Mouse (Mus musculus) CH12.LX (cell line): ENCODE data around the gene Kpna7. TPM values are rescaled to one million over a fixed set of nuclear protein-coding genes. Genes with fewer than 3 reads are reported as not detected.

Experiments
- DNase-seq: peaks from one replicate; pipeline ENCODE4 v3.0.0-alpha.2; 2013; ENCODE audit errors: extremely low read depth
- H3K27ac ChIP-seq: 2 replicates; pipeline ENCODE4 v1.5.1; 2012; ENCODE audit warnings: low read depth, mild to moderate bottlenecking, control low read depth, moderate library complexity; ENCODE audit not compliant: insufficient read depth
- H3K27me3 ChIP-seq: replicated peaks from 2 replicates; pipeline ENCODE3; 2012; ENCODE audit warnings: inconsistent platforms
- H3K36me3 ChIP-seq, 2 experiments: replicated peaks in 1 of 2; 2 replicates each; pipeline versions ENCODE3 to v1.6.1; 2012; ENCODE audit warnings: inconsistent platforms in 1 of 2, low read length in 1 of 2, mild to moderate bottlenecking in 1 of 2, mixed read lengths in 1 of 2, moderate library complexity in 1 of 2; ENCODE audit not compliant: control insufficient read depth in 1 of 2, insufficient read depth in 1 of 2
- H3K4me1 ChIP-seq, 2 experiments: 2 replicates each; pipeline ENCODE4 v1.6.1; 2012; ENCODE audit warnings: inconsistent platforms in 1 of 2, moderate library complexity in 1 of 2; ENCODE audit not compliant: insufficient read depth in 2 of 2, control insufficient read depth in 1 of 2
- H3K4me2 ChIP-seq: 2 replicates; pipeline ENCODE4 v1.6.1; 2012; ENCODE audit warnings: low read depth, mild to moderate bottlenecking, control low read depth; ENCODE audit not compliant: poor library complexity, insufficient read depth, severe bottlenecking
- H3K4me3 ChIP-seq, 3 experiments: fragments of 150-350 bp in 1 of 3; sonication (generic) in 1 of 3; replicated peaks in 1 of 3; 2 replicates each; pipeline versions ENCODE3 to v1.5.1; 2011 to 2012; ENCODE audit warnings: low read depth in 2 of 3, low read length in 2 of 3, mild to moderate bottlenecking in 2 of 3, moderate library complexity in 2 of 3, control low read depth in 1 of 3, improper control_type of control experiment in 1 of 3, inconsistent platforms in 1 of 3, mixed read lengths in 1 of 3; ENCODE audit not compliant: poor library complexity in 1 of 3
- H3K79me2 ChIP-seq: replicated peaks from 2 replicates; pipeline ENCODE4 v1.6.1; 2012; ENCODE audit warnings: mild to moderate bottlenecking, moderate library complexity; ENCODE audit not compliant: control insufficient read depth, poor library complexity, insufficient read depth, severe bottlenecking; ENCODE audit errors: extremely low read depth
- H3K9ac ChIP-seq: 2 replicates; pipeline ENCODE4 v1.6.1; 2012; ENCODE audit warnings: low read depth, mild to moderate bottlenecking, control low read depth, moderate library complexity; ENCODE audit not compliant: insufficient read depth
- H3K9me3 ChIP-seq: replicated peaks from 2 replicates; pipeline ENCODE3; 2012; ENCODE audit warnings: low read length, inconsistent platforms, mixed read lengths
- CHD1 ChIP-seq: IDR thresholded peaks from 2 replicates; pipeline ENCODE4 v1.6.1; 2012; ENCODE audit warnings: low read depth, low read length, improper control_type of control experiment, inconsistent platforms
- CTCF ChIP-seq, 2 experiments: IDR thresholded peaks in 1 of 2; conservative IDR thresholded peaks in 1 of 2; 2 replicates each; pipeline ENCODE4 v1.5.1; 2011 to 2012; ENCODE audit warnings: low read depth in 2 of 2, low read length in 2 of 2, improper control_type of control experiment in 1 of 2, inconsistent platforms in 1 of 2, mild to moderate bottlenecking in 1 of 2, moderate library complexity in 1 of 2
- ELF1 ChIP-seq: IDR thresholded peaks from 2 replicates; pipeline ENCODE4 v1.6.1; 2014; ENCODE audit warnings: low read depth, mild to moderate bottlenecking, inconsistent platforms, low read length, improper control_type of control experiment
- IRF4 ChIP-seq: IDR thresholded peaks from 2 replicates; pipeline ENCODE4 v1.6.1; 2014; ENCODE audit warnings: low read depth, mild to moderate bottlenecking, inconsistent platforms, low read length, improper control_type of control experiment
- JUND ChIP-seq: conservative IDR thresholded peaks from 2 replicates; pipeline ENCODE4 v1.6.1; 2011; ENCODE audit warnings: low read depth, low read length, improper control_type of control experiment
- MAX ChIP-seq: IDR thresholded peaks from 2 replicates; pipeline ENCODE4 v1.6.1; 2011; ENCODE audit warnings: low read length, improper control_type of control experiment
- MXI1 ChIP-seq: IDR thresholded peaks from 2 replicates; pipeline ENCODE4 v1.6.1; 2011; ENCODE audit warnings: mild to moderate bottlenecking, low read depth, low read length, improper control_type of control experiment
- PAX5 ChIP-seq: IDR thresholded peaks from 2 replicates; pipeline ENCODE4 v1.6.1; 2012; ENCODE audit warnings: low read length, inconsistent platforms, mixed read lengths
- POLR2A ChIP-seq: IDR thresholded peaks from 2 replicates; pipeline ENCODE4 v1.6.1; 2011; ENCODE audit warnings: low read depth, mild to moderate bottlenecking, improper control_type of control experiment, low read length
- POLR2AphosphoS2 ChIP-seq: IDR thresholded peaks from 2 replicates; pipeline ENCODE4 v1.6.1; 2011; ENCODE audit warnings: low read depth, low read length, improper control_type of control experiment
- RAD21 ChIP-seq: IDR thresholded peaks from 2 replicates; pipeline ENCODE4 v1.6.1; 2011; ENCODE audit warnings: low read depth, mild to moderate bottlenecking, low read length, improper control_type of control experiment, moderate library complexity
- RCOR1 ChIP-seq: conservative IDR thresholded peaks from 2 replicates; pipeline ENCODE4 v1.6.1; 2012; ENCODE audit warnings: low read depth, mild to moderate bottlenecking, inconsistent platforms, low read length, improper control_type of control experiment
- SIN3A ChIP-seq: IDR thresholded peaks from 2 replicates; pipeline ENCODE4 v1.6.1; 2012; ENCODE audit warnings: low read length, improper control_type of control experiment, inconsistent platforms
- TBP ChIP-seq: conservative IDR thresholded peaks from 2 replicates; pipeline ENCODE4 v1.6.1; 2011; ENCODE audit warnings: low read depth, low read length, improper control_type of control experiment
- TCF12 ChIP-seq: IDR thresholded peaks from 2 replicates; pipeline ENCODE4 v1.6.1; 2014; ENCODE audit warnings: low read depth, mild to moderate bottlenecking, inconsistent platforms, low read length, improper control_type of control experiment
- UBTF ChIP-seq: IDR thresholded peaks from 2 replicates; pipeline ENCODE4 v1.6.1; 2012; ENCODE audit warnings: low read depth, mild to moderate bottlenecking, inconsistent platforms, low read length, improper control_type of control experiment, moderate library complexity
- USF1 ChIP-seq: IDR thresholded peaks from 2 replicates; pipeline ENCODE4 v1.6.1; 2014; ENCODE audit warnings: low read depth, mild to moderate bottlenecking, inconsistent platforms, low read length, improper control_type of control experiment
- USF2 ChIP-seq: conservative IDR thresholded peaks from 2 replicates; pipeline ENCODE4 v1.6.1; 2011; ENCODE audit warnings: low read depth, low read length, improper control_type of control experiment
- ZC3H11A ChIP-seq: IDR thresholded peaks from 2 replicates; pipeline ENCODE4 v1.6.1; 2012; ENCODE audit warnings: low read depth, mild to moderate bottlenecking, inconsistent platforms, low read length, improper control_type of control experiment
- ZKSCAN1 ChIP-seq: IDR thresholded peaks from 2 replicates; pipeline ENCODE4 v1.6.1; 2012; ENCODE audit warnings: low read depth, inconsistent platforms, low read length, improper control_type of control experiment, borderline replicate concordance
- ZMIZ1 ChIP-seq: IDR thresholded peaks from 2 replicates; pipeline ENCODE4 v1.6.1; 2012; ENCODE audit warnings: low read depth, mild to moderate bottlenecking, inconsistent platforms, low read length, improper control_type of control experiment
- ZNF384 ChIP-seq: IDR thresholded peaks from 2 replicates; pipeline ENCODE4 v1.6.1; 2012; ENCODE audit warnings: low read depth, low read length, improper control_type of control experiment, inconsistent platforms
- dilution Hi-C: fragments of 300-500 bp; cut with MboI; formaldehyde crosslinking; loops from 2 replicates; pipeline ENCODE4 v1.14.3; 2020; ENCODE audit warnings: low sequenced_read_pairs; ENCODE audit not compliant: extremely low pct_unique_long_range_greater_than_20kb, extremely low pct_ligation_motif_present
- in situ Hi-C: fragments of 300-500 bp; cut with MboI; formaldehyde crosslinking; loops from 3 replicates; pipeline ENCODE4 v1.14.3; 2019; ENCODE audit warnings: low sequenced_read_pairs, low pct_ligation_motif_present, low pct_unique_long_range_greater_than_20kb, mixed read lengths
- polyA plus RNA-seq: library from polyadenylated mRNA; unstranded; fragments of >175 nt; gene quantifications from 2 replicates; pipeline ENCODE4 v1.2.1, GENCODE M21; 2012; ENCODE audit warnings: low read depth; ENCODE audit not compliant: insufficient read length
- total RNA-seq, 2 experiments: library from RNA; depleted of rRNA; stranded (reverse); fragments of 300-350 nt in 1 of 2; fragments of >200 nt in 1 of 2; gene quantifications; 2 replicates each; pipeline ENCODE4 v1.2.3; 2012 to 2014

Kpna7 gene
- total and polyA plus RNA-seq, 3 experiments = 0.26 TPM; not detected in 2

DNA sequence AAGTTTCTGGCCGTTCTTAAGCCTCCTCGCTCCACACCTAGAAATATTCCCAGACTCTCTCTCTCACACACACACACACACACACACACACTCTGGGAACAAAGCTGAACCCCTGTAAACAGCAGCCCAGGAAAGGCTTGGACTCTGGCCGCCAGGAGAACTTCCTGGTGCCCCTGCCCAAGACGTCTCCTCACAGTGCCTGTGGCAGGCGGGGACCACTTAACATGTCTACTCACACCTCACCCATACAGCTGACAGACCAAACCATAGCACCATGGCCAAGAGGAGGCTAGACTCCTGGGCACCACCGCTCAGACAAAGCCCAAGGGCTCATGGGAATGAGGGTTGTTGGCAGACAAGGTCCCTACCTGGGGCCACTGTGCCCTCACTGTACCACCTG, 140.5 kb downstream of the Kpna7 start:
- DNase-seq = no peak
- no peaks in the 10 kb centered on the region for H3K27me3 ChIP-seq
- H3K4me3 ChIP-seq = no peak overlapping the region
- no peak overlapping the region for H3K27ac ChIP-seq
- H3K9me3 ChIP-seq = no peaks in the 10 kb centered on the region
- H3K36me3 ChIP-seq = peaks cover 0 to 1% of the 10 kb centered on the region in 2 experiments
- H3K79me2 ChIP-seq = no peaks in the 10 kb centered on the region
- H3K9ac ChIP-seq = no peak overlapping the region
- no peak for TF ChIP-seq IRF4
- no peak for TF ChIP-seq MAX
- TF ChIP-seq PAX5 = no peak
- TF ChIP-seq ZNF384 = no peak
- no peak for TF ChIP-seq USF1
- no peak for TF ChIP-seq ELF1
- no peak for TF ChIP-seq ZKSCAN1
- TF ChIP-seq CHD1 = no peak
- in situ Hi-C loops = no loop called here
- no peak overlapping the region for H3K4me2 ChIP-seq
- H3K4me1 ChIP-seq = no peaks in the 10 kb centered on the region
- dilution Hi-C loops = no loop called here

DNA sequence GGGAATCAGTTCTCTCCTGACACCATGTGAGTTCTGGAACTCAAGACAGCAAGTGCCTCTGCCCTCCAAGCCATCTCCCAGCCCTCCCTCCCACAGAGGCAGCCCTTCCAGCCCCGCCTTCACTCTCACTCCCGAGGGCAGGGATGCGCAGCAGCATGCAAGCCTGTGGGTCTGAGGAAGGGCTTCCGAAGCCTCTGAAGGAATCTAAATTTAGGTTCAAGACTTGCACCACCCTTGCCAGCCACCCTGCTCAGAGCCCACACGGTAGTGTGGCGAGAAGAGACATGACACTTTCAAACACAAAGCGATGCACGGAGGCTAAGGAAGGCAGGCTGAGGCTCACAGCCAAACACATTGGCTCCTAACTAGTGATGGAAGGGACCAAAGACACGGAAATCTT, 141.4 kb downstream of the Kpna7 start:
- in situ Hi-C loops = no loop called here
- no peak overlapping the region for H3K9ac ChIP-seq
- H3K4me1 ChIP-seq = peaks cover 0 to 5% of the 10 kb centered on the region in 2 experiments; a peak in 2 of 4 replicates
- H3K4me2 ChIP-seq = no peak overlapping the region
- no peaks in the 10 kb centered on the region for H3K79me2 ChIP-seq
- DNase-seq = no peak
- TF ChIP-seq RCOR1 (no peak), PAX5 (no peak), SIN3A (no peak), ZMIZ1 (no peak), MXI1 (no peak)
- H3K27ac ChIP-seq = no peak overlapping the region
- dilution Hi-C loops = no loop called here
- H3K4me3 ChIP-seq = no peak overlapping the region
- no peaks in the 10 kb centered on the region for H3K9me3 ChIP-seq
- H3K27me3 ChIP-seq = no peaks in the 10 kb centered on the region
- H3K36me3 ChIP-seq = peaks cover 0 to 1% of the 10 kb centered on the region in 2 experiments

DNA sequence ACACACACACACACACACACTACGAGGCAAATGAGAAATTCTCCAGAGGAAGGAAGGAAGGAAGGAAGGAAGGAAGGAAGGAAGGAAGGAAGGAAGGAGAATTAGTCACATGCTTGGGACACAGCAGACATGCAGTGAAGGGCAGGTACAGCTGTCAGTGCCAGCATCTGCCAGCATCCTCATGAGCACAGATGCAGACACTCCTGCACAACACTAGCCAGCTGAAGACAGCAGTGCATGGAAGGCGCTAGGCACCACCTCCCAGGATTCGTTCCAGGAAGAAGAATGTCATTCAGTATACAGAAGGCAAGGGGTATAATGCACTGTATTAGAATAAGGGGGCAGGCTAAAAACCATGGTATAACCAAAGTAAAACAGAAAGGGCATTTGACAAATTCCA, 142.9 kb downstream of the Kpna7 start:
- in situ Hi-C loops (no loop called here), dilution Hi-C loops (no loop called here)
- no peak overlapping the region for H3K4me3 ChIP-seq
- H3K4me2 ChIP-seq = no peak overlapping the region
- TF ChIP-seq UBTF (no peak), POLR2AphosphoS2 (no peak), USF2 (no peak), JUND (no peak), RAD21 (no peak), RCOR1 (no peak), ZC3H11A (no peak), ELF1 (no peak), CTCF (conservative IDR thresholded peaks at IDR 0.05 in 1 of 2, IDR thresholded peaks at IDR 0.05 in 1 of 2; ENCODE audit: low read depth in 2 of 2, low read length in 2 of 2) (no peak), TBP (no peak), IRF4 (no peak), POLR2A (no peak), MAX (no peak), TCF12 (no peak), SIN3A (no peak)
- H3K27ac ChIP-seq = no peak overlapping the region
- no peaks in the 10 kb centered on the region for H3K27me3 ChIP-seq
- H3K36me3 ChIP-seq = peaks cover 0 to 1% of the 10 kb centered on the region in 2 experiments
- H3K9ac ChIP-seq = no peak overlapping the region
- DNase-seq = no peak
- H3K79me2 ChIP-seq = no peaks in the 10 kb centered on the region
- peaks cover 1 to 21% of the 10 kb centered on the region in 2 experiments; a peak in 3 of 4 replicates for H3K4me1 ChIP-seq
- H3K9me3 ChIP-seq = no peaks in the 10 kb centered on the region
